Mouse (Mus musculus): Measurements from ENCODE around the gene Serpinf1. TPM values are rescaled to one million over a fixed set of nuclear protein-coding genes. Genes with fewer than 3 reads are reported as not detected.

Serpinf1 gene
- polyA plus RNA-seq, 1 experiment from 2014 or later, result 45.4 TPM

DNA sequence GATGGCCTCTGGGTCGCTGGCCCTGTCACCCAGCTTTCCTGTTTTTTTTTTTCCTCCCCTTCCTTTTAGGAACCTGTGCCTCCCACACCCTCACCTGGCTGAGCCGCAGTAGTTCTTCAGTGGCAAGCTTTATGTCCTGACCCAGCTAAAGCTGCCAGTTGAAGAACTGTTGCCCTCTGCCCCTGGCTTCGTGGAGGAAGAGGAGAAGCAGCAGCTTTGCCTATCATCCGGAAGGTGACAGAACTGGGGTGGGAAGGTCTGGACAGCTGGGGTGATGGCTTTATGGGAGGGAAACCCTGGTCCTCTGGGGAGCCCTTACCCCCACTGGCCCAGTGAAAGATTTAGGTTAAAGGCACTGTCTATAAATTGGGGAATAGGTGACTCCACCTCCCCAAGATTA is 41.1 kb upstream of the Serpinf1 start:
- no peaks in the 10 kb centered on the region for H3K9me3 ChIP-seq (ENCODE audit: control insufficient read depth, low read length)
- peaks cover 26% of the 10 kb centered on the region for H3K4me1 ChIP-seq (ENCODE audit: control insufficient read depth, insufficient read depth, low read depth, low read length)
- no peak overlapping the region for H3K4me2 ChIP-seq (ENCODE audit: low read length)
- no peak overlapping the region for H3K4me3 ChIP-seq (ENCODE audit: low read length)
- no peak overlapping the region for H3K27ac ChIP-seq (ENCODE audit: low read depth, low read length)
- peaks cover 10% of the 10 kb centered on the region for H3K36me3 ChIP-seq (ENCODE audit: control insufficient read depth, insufficient read depth, low read length)
- no peak for ATAC-seq
- no peaks in the 10 kb centered on the region for H3K27me3 ChIP-seq (replicated peaks; ENCODE audit: control insufficient read depth, insufficient read depth, low read length)
- 70% methylated on average over 4 of the region's 4 CpGs for WGBS
- peak overlapping the region; percentile 1; the same call in 1 of the 2 replicates for H3K9ac ChIP-seq (ENCODE audit: low read depth, low read length)

DNA sequence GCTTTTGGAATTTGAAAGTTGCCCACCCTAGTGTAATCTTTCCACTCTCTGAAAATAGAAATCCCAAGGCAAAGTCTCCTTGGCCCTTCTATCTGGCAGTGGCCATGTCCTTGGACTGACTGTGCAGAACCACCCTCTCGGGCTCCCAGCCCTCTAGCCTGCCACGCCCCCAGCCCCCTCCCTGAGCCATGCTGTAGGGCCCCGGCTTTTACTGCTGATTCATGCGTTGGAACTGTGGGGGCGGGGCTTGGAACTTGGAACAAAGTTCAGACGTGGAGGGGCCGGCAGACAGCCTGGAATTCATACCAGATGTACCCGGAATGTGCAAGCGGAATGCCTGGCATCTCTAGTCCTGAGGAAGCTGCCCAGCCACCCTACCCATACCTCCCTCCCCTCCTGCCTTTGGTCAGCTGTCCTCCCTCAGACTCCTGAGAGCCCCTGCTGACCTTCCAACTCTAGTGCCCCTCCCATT is 40.4 kb upstream of the Serpinf1 start:
- peak overlapping the region; percentile 78 for H3K4me2 ChIP-seq (ENCODE audit: low read length)
- peaks cover 24% of the 10 kb centered on the region for H3K4me1 ChIP-seq (ENCODE audit: control insufficient read depth, insufficient read depth, low read depth, low read length)
- H3K27me3 ChIP-seq (replicated peaks; ENCODE audit: control insufficient read depth, insufficient read depth, low read length), result no peaks in the 10 kb centered on the region
- peak overlapping the region; percentile 86 for H3K4me3 ChIP-seq (ENCODE audit: low read length)
- H3K36me3 ChIP-seq (ENCODE audit: control insufficient read depth, insufficient read depth, low read length), result peaks cover 10% of the 10 kb centered on the region
- ATAC-seq, result no peak
- peak overlapping the region; percentile 86; the same call in 1 of the 2 replicates for H3K9ac ChIP-seq (ENCODE audit: low read depth, low read length)
- H3K27ac ChIP-seq (ENCODE audit: low read depth, low read length), result no peak overlapping the region; the same call in 1 of the 2 replicates
- no peaks in the 10 kb centered on the region for H3K9me3 ChIP-seq (ENCODE audit: control insufficient read depth, low read length)
- WGBS, result 4% methylated on average over 9 of the region's 9 CpGs

DNA sequence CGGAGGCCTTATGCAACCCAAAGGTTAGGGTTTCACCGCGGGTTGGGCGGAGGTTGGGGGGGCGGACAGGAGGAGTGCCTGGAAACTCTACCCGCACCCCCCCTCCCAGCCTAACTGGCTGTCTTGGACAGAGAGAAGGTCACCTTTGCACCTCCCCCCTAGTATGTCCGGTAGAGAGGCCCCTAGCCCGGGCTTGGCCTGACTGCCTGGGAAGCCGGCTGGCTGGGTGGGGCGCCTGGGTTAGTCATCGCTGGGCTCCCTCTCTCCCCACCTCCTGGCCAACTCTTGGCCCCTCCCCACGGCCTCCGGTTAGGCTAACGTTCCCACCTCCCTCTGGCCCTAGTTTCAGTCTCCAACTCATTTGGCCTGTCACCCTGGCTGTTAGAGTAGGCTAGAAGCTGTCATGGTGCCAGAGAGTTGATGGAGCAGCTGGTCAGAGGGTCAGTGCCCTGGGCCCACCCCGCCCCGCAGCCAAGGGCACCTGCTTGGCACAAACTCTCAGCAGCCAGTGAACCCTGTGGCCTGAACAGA is 39.8 kb upstream of the Serpinf1 start:
- peak overlapping the region; percentile 78 for H3K4me2 ChIP-seq (ENCODE audit: low read length)
- peaks cover 10% of the 10 kb centered on the region for H3K36me3 ChIP-seq (ENCODE audit: control insufficient read depth, insufficient read depth, low read length)
- no peaks in the 10 kb centered on the region for H3K9me3 ChIP-seq (ENCODE audit: control insufficient read depth, low read length)
- WGBS, result 4% methylated on average over 13 of the region's 16 CpGs
- H3K27ac ChIP-seq (ENCODE audit: low read depth, low read length), result peak overlapping the region; percentile 59; the same call in 1 of the 2 replicates
- peak overlapping the region; percentile 86 for H3K4me3 ChIP-seq (ENCODE audit: low read length)
- peaks cover 23% of the 10 kb centered on the region for H3K4me1 ChIP-seq (ENCODE audit: control insufficient read depth, insufficient read depth, low read depth, low read length)
- H3K9ac ChIP-seq (ENCODE audit: low read depth, low read length), result peak overlapping the region; percentile 86
- H3K27me3 ChIP-seq (replicated peaks; ENCODE audit: control insufficient read depth, insufficient read depth, low read length), result no peaks in the 10 kb centered on the region
- ATAC-seq, result no peak

DNA sequence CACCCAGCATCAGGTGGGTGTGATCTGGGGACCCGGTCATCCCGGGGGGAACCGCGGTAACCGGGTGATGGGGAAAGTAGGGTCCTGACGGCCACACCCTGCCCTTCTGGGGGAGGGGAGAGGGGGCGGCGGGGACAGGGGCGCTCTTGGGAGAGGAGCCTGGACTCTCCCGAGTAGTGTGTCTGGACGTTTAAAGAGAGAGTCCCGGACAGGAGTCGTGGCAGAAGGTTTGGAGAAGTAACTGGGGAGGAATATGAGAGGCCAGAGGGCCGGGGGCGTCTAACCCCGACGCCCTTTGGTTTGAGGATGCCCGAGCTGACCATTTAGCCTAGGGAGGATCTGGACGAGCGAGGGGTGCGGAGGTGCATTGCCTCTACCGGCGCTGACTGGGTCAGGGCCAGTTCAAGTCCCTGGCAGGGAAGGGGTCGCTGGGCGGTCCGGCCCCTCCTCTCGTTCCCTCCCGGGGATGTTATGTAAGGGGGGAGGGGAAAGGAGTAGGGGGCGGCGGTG is 39.3 kb upstream of the Serpinf1 start:
- 2% methylated on average over 28 of the region's 30 CpGs for WGBS

DNA sequence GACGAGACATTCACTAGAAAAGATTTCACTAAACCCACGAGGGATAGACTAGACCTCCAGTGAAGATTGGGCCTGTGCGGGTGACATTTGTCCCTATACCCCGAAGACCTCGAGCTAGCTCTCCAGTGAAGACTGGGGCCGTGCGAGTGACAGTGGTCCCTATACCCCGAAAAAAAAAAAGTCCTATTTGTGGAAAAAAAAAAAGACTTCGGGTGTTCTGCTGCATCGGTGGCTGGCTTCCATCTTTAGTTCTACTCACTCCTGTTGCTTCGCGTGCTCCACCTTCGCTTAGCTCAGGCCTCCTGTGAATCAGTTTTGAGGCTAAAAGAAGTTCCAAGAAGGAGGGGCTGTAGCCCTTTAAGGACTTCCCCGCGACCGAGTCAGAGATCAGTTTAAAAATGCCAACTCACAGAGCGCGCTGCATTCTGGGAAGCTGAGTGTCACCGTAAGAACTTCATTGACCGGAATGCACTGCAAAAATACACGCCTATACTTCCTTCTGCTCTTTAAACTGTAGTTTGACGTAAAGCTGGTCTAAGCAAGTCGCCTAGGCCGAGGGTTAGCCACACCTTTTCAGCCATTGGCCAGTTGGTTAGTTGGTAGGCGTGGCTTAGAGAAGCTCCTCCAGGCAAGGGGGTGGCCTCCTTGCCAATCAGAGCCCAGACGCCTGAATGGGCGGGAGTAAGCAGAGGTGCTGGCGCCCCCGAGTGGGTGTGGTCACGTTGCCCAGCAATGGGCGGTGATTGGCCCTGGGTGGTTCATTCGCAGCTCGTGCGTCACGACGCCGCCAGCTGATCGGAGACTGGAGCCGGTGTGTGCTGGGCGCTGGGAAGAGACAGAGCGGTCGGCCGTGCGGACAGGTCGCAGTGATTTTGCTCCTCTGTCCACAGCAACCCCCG is 38.6 kb upstream of the Serpinf1 start, which contains the start of gene Tlcd2:
Gene Tlcd2 (plus strand): TSS at position 872 of the 899 bp plus-strand sequence.
- peak within 1 kb of the TSS; percentile 82 for H3K27ac ChIP-seq (ENCODE audit: low read depth, low read length)
- peak within 1 kb of the TSS; percentile 86 for H3K9ac ChIP-seq (ENCODE audit: low read depth, low read length)
- H3K4me2 ChIP-seq (ENCODE audit: low read length), result peak within 1 kb of the TSS; percentile 78
- under 1% methylated on average over 46 of the region's 46 CpGs for WGBS
- H3K27me3 ChIP-seq (replicated peaks; ENCODE audit: control insufficient read depth, insufficient read depth, low read length), result no peaks in the 10 kb centered on the region
- peak; percentile 97 for ATAC-seq
- H3K36me3 ChIP-seq (ENCODE audit: control insufficient read depth, insufficient read depth, low read length), result peaks cover 10% of the 10 kb centered on the region
- peaks cover 23% of the 10 kb centered on the region for H3K4me1 ChIP-seq (ENCODE audit: control insufficient read depth, insufficient read depth, low read depth, low read length)
- H3K9me3 ChIP-seq (ENCODE audit: control insufficient read depth, low read length), result no peaks in the 10 kb centered on the region
- H3K4me3 ChIP-seq (ENCODE audit: low read length), result peak within 1 kb of the TSS; percentile 86

More for the DNA sequence above, 39.3 kb upstream of the Serpinf1 start:
- H3K36me3 ChIP-seq (ENCODE audit: control insufficient read depth, insufficient read depth, low read length), result peaks cover 10% of the 10 kb centered on the region
- peak; percentile 31 for ATAC-seq
- peak overlapping the region; percentile 86 for H3K9ac ChIP-seq (ENCODE audit: low read depth, low read length)
- H3K4me1 ChIP-seq (ENCODE audit: control insufficient read depth, insufficient read depth, low read depth, low read length), result peaks cover 23% of the 10 kb centered on the region
- H3K9me3 ChIP-seq (ENCODE audit: control insufficient read depth, low read length), result no peaks in the 10 kb centered on the region
- H3K4me3 ChIP-seq (ENCODE audit: low read length), result peak overlapping the region; percentile 86
- H3K27me3 ChIP-seq (replicated peaks; ENCODE audit: control insufficient read depth, insufficient read depth, low read length), result no peaks in the 10 kb centered on the region
- H3K27ac ChIP-seq (ENCODE audit: low read depth, low read length), result peak overlapping the region; percentile 73
- peak overlapping the region; percentile 78 for H3K4me2 ChIP-seq (ENCODE audit: low read length)

DNA sequence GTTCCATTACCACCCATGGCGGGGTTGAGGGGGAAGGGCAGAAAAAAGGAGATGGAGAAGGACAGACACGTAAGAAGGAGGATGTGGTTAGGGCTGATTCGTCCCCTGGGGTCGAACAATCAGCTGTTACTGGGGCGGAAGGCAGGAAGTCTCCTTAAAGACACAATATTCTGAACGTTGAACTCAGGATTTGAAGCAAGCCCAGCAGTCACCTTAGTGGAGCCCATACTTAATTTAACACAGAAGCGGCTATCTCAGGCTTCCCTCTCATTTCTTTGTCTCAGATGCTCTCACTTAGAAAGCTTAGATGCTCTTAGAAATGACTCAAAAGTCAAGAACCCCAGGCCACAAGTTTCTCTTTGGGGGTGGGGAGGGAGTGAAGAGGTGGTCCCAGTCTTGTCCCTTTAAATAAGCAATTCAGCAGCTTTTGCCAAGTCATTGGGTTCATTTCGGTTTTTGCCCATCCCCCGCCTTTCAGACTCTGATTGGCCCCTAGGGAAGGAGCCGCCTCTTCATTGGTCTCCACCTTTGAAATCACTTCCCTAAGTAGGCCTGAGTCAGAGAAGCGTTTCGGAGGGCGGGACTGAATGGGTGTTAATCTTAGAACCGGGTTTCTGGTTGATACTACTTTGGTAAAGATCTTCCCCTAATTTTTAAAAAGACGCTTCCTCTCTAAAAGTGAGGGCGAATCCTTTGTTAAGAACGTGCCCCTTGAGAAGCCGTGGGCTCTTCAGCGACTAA is 37.8 kb upstream of the Serpinf1 start:
- 2% methylated on average over 19 of the region's 19 CpGs for WGBS
- H3K4me1 ChIP-seq (ENCODE audit: control insufficient read depth, insufficient read depth, low read depth, low read length), result peaks cover 23% of the 10 kb centered on the region
- H3K4me3 ChIP-seq (ENCODE audit: low read length), result peak overlapping the region; percentile 86
- peak overlapping the region; percentile 76 for H3K4me2 ChIP-seq (ENCODE audit: low read length)
- H3K27me3 ChIP-seq (replicated peaks; ENCODE audit: control insufficient read depth, insufficient read depth, low read length), result no peaks in the 10 kb centered on the region
- peak overlapping the region; percentile 55 for H3K9ac ChIP-seq (ENCODE audit: low read depth, low read length)
- no peaks in the 10 kb centered on the region for H3K9me3 ChIP-seq (ENCODE audit: control insufficient read depth, low read length)
- ATAC-seq, result peak; percentile 24
- H3K27ac ChIP-seq (ENCODE audit: low read depth, low read length), result peak overlapping the region; percentile 82
- H3K36me3 ChIP-seq (ENCODE audit: control insufficient read depth, insufficient read depth, low read length), result peaks cover 3% of the 10 kb centered on the region

DNA sequence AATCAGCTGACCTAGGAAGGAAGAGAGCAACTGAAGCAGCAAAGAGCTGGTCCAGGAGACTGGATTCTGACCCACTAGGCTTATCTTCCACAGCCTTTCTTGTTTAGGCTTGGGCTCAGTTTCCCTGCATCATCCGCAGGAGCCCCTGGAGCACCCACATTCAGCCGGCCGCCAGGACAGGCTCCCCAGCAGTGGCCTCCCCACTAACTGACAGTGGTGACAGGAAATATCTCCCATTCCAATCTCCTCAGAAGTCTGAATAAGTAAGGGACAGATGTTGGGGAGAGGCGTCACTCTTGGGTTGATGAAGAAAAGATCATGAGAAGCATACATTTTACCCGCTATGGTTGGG is 37.2 kb upstream of the Serpinf1 start:
- H3K4me3 ChIP-seq (ENCODE audit: low read length), result peak overlapping the region; percentile 86; the same call in 1 of the 2 replicates
- H3K27me3 ChIP-seq (replicated peaks; ENCODE audit: control insufficient read depth, insufficient read depth, low read length), result no peaks in the 10 kb centered on the region
- peak overlapping the region; percentile 76 for H3K4me2 ChIP-seq (ENCODE audit: low read length)
- peaks cover 29% of the 10 kb centered on the region for H3K4me1 ChIP-seq (ENCODE audit: control insufficient read depth, insufficient read depth, low read depth, low read length)
- H3K36me3 ChIP-seq (ENCODE audit: control insufficient read depth, insufficient read depth, low read length), result no peaks in the 10 kb centered on the region
- H3K27ac ChIP-seq (ENCODE audit: low read depth, low read length), result peak overlapping the region; percentile 82
- ATAC-seq, result no peak
- no peaks in the 10 kb centered on the region for H3K9me3 ChIP-seq (ENCODE audit: control insufficient read depth, low read length)
- WGBS, result 34% methylated on average over 5 of the region's 5 CpGs
- H3K9ac ChIP-seq (ENCODE audit: low read depth, low read length), result peak overlapping the region; percentile 41; the same call in 1 of the 2 replicates

DNA sequence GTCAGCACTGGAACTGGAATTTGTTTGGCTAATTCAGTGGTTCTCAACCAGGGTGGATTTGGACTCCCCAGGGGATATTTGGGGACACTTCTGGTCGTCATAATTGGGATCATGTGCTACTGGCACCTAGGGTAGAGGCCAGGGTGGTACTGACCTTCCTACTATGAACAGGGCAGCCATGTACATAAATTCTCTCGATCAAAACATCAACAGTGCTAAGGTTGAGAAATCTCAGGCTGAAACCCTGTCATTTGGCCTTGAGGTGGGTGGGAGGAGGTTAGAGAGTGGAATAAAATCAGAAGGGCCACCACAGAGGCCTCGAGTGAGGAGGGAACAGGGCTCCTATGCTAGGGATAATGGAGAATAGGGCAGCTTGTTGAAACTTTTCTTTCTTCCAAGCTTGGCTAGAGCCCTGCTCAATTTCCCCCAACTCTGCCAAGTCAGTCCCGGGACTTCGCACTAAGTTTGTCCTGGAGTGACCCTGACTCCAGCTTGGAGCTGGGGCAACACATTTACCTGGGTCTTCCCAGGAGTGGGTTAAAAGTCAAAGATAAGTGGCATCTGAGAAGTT is 36.7 kb upstream of the Serpinf1 start:
- no peak overlapping the region for H3K4me3 ChIP-seq (ENCODE audit: low read length)
- H3K36me3 ChIP-seq (ENCODE audit: control insufficient read depth, insufficient read depth, low read length), result no peaks in the 10 kb centered on the region
- no peak overlapping the region for H3K9ac ChIP-seq (ENCODE audit: low read depth, low read length)
- H3K27me3 ChIP-seq (replicated peaks; ENCODE audit: control insufficient read depth, insufficient read depth, low read length), result no peaks in the 10 kb centered on the region
- no peak overlapping the region for H3K27ac ChIP-seq (ENCODE audit: low read depth, low read length)
- no peaks in the 10 kb centered on the region for H3K9me3 ChIP-seq (ENCODE audit: control insufficient read depth, low read length)
- H3K4me2 ChIP-seq (ENCODE audit: low read length), result no peak overlapping the region
- peaks cover 30% of the 10 kb centered on the region for H3K4me1 ChIP-seq (ENCODE audit: control insufficient read depth, insufficient read depth, low read depth, low read length)
- WGBS, result 77% methylated on average over 5 of the region's 5 CpGs
- ATAC-seq, result no peak
